Mouse (Mus musculus): ENCODE measurements around the gene Macf1. TPM values are rescaled to one million over a fixed set of nuclear protein-coding genes. Genes with fewer than 3 reads are reported as not detected.

Gene Macf1
- total RNA-seq, 2 experiments from 2014 or later: 170 to 248 TPM

GRCm38 (mm10) chr4:123402244-123402643, 281.9 kb downstream of the Macf1 start:
- no peak for DNase-seq

GRCm38 (mm10) chr4:123401265-123401664, 282.9 kb downstream of the Macf1 start:
- DNase-seq: no peak

- DNase-seq: no peak
These were observed 286.3 kb downstream of the Macf1 start for GRCm38 (mm10) chr4:123397643-123398434.

- DNase-seq: no peak
These were observed 287.1 kb downstream of the Macf1 start for GRCm38 (mm10) chr4:123397049-123397448.

- no peak for DNase-seq
These were observed 288.6 kb downstream of the Macf1 start for GRCm38 (mm10) chr4:123395435-123396000.

- DNase-seq: no peak
These were observed 289.3 kb downstream of the Macf1 start for GRCm38 (mm10) chr4:123394878-123395277.

- DNase-seq: no peak
These were observed 289.9 kb downstream of the Macf1 start for GRCm38 (mm10) chr4:123394269-123394668.

- no peak for DNase-seq
These were observed 291.2 kb downstream of the Macf1 start for GRCm38 (mm10) chr4:123393004-123393403.

GRCm38 (mm10) chr4:123392187-123392586, 292.0 kb downstream of the Macf1 start:
- DNase-seq: peak; percentile 38

- no peak for DNase-seq
These were observed 299.1 kb downstream of the Macf1 start for GRCm38 (mm10) chr4:123385028-123385427.

GRCm38 (mm10) chr4:123383173-123383572, 301.0 kb downstream of the Macf1 start:
- DNase-seq: no peak

GRCm38 (mm10) chr4:123382051-123382450, 302.1 kb downstream of the Macf1 start:
- DNase-seq: no peak

GRCm38 (mm10) chr4:123381598-123381997, 302.6 kb downstream of the Macf1 start:
- DNase-seq: no peak

- DNase-seq: no peak
These were observed 308.1 kb downstream of the Macf1 start for GRCm38 (mm10) chr4:123376031-123376430.

GRCm38 (mm10) chr4:123374316-123375008, 309.7 kb downstream of the Macf1 start:
- no peak for DNase-seq

- DNase-seq: no peak
These were observed 320.6 kb downstream of the Macf1 start for GRCm38 (mm10) chr4:123363555-123363954.

- no peak for DNase-seq
These were observed 323.4 kb downstream of the Macf1 start for GRCm38 (mm10) chr4:123360771-123361170.

- no peak for DNase-seq
These were observed 325.5 kb downstream of the Macf1 start for GRCm38 (mm10) chr4:123358613-123359012.

GRCm38 (mm10) chr4:123355941-123356340, 328.2 kb downstream of the Macf1 start:
- no peak for DNase-seq

GRCm38 (mm10) chr4:123353271-123353877, 330.8 kb downstream of the Macf1 start:
- peak; percentile 37 for DNase-seq

GRCm38 (mm10) chr4:123343471-123343789, 340.7 kb downstream of the Macf1 start:
- DNase-seq: no peak

GRCm38 (mm10) chr4:123342642-123343470, 341.3 kb downstream of the Macf1 start, which contains the start of gene Bmp8a:
TSS of gene Bmp8a (minus strand) at chr4:123343252.
- peak; percentile 81 for DNase-seq

All from adrenal gland, postnatal 10 days (tissue).